Comparison of ENCODE assay signal across 7 mouse cellular contexts in the genomic region with DNA sequence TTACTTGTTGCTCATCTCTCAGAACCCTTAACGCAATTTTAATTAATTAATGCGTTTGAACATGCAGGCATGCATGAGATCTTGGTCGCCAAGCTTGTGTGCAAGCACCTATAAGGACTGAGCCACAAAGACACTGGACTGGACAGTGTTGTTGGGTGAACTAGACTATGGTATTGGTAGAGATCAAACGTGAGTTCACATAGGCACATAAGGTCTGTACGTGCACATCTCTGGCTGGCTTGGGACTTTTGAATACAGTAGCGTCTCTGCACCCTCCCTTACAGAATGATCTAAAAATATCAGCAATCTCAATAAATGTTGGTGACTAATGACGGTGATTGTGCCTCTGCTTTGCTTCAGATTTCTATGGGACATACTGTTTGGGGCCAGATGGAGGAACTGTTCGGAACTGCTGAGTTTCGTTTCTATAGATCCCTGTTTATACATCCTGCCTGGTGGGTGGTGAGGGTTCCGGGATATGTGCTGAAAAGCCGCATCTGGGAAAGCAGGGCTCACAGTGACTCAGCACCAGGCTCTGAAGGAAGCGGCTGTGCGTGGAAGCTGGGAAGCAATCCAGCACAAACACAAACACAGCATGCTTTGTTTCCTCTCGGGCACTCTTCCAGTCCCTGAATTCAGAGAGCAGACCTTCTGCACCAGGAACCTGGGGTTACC. TPM values are rescaled to one million over a fixed set of nuclear protein-coding genes. Genes with fewer than 3 reads are reported as not detected.
DNase-seq lines count a peak whose midpoint lies in the region; ATAC-seq lines count a peak whose summit lies in the region.

No protein-coding gene starts in this region.

- H3K4me3 ChIP-seq in embryonic facial prominence, embryonic 11.5 days (ENCODE audit: low read depth, low read length) = no peak overlapping the region
- H3K4me3 ChIP-seq in heart, embryonic 11.5 days (ENCODE audit: low read depth, low read length) = no peak overlapping the region
- no peak overlapping the region for H3K4me3 ChIP-seq in kidney, embryonic 14.5 days (ENCODE audit: low read length)
- no peak overlapping the region for H3K4me3 ChIP-seq in limb, embryonic 10.5 days
- no peak overlapping the region for H3K4me3 ChIP-seq in midbrain, embryonic 13.5 days (replicated peaks)

- H3K27me3 ChIP-seq in embryonic facial prominence, embryonic 11.5 days (ENCODE audit: control insufficient read depth, insufficient read depth, low read length) = no peaks in the 10 kb centered on the region
- H3K27me3 ChIP-seq in heart, embryonic 11.5 days (ENCODE audit: control insufficient read depth, insufficient read depth, low read length) = no peaks in the 10 kb centered on the region
- H3K27me3 ChIP-seq in kidney, embryonic 14.5 days (ENCODE audit: control insufficient read depth, insufficient read depth, low read length) = no peaks in the 10 kb centered on the region
- H3K27me3 ChIP-seq in limb, embryonic 10.5 days (ENCODE audit: low read depth, poor library complexity, severe bottlenecking) = 0 out of 2 replicates have a peak, but pooled peaks cover 5% of the 10 kb centered on the region
- no peaks in the 10 kb centered on the region for H3K27me3 ChIP-seq in midbrain, embryonic 13.5 days

- H3K4me2 ChIP-seq in embryonic facial prominence, embryonic 11.5 days (ENCODE audit: low read depth, low read length) = no peak overlapping the region
- H3K4me2 ChIP-seq in heart, embryonic 11.5 days = peak overlapping the region; percentile 9
- no peak overlapping the region for H3K4me2 ChIP-seq in kidney, embryonic 14.5 days (replicated peaks; ENCODE audit: low read depth, low read length)
- no peak overlapping the region for H3K4me2 ChIP-seq in midbrain, embryonic 13.5 days (replicated peaks)

- DNase-seq in brain, adult 2 months (ENCODE audit: low read depth, low spot score) = peak; percentile 98
- peak; percentile 49 for DNase-seq in embryonic facial prominence, embryonic 11.5 days (ENCODE audit: low spot score)
- DNase-seq in limb, embryonic 10.5 days (ENCODE audit: low spot score) = no peak
- peak; percentile 38 for DNase-seq in yolk sac, embryonic 10.5 days (ENCODE audit: low spot score)

- no peaks in the 10 kb centered on the region for H3K4me1 ChIP-seq in embryonic facial prominence, embryonic 11.5 days (ENCODE audit: control insufficient read depth, insufficient read depth, low read length)
- H3K4me1 ChIP-seq in heart, embryonic 11.5 days (ENCODE audit: control insufficient read depth, insufficient read depth, low read length) = peaks cover 7% of the 10 kb centered on the region
- H3K4me1 ChIP-seq in kidney, embryonic 14.5 days (ENCODE audit: control insufficient read depth, insufficient read depth, low read length) = peaks cover 6% of the 10 kb centered on the region; the same call in 1 of the 2 replicates
- peaks cover 28% of the 10 kb centered on the region for H3K4me1 ChIP-seq in limb, embryonic 10.5 days
- peaks cover 9% of the 10 kb centered on the region; the same call in 1 of the 2 replicates for H3K4me1 ChIP-seq in midbrain, embryonic 13.5 days (replicated peaks)

- no peaks in the 10 kb centered on the region for H3K36me3 ChIP-seq in embryonic facial prominence, embryonic 11.5 days (replicated peaks; ENCODE audit: control insufficient read depth, insufficient read depth, low read depth, low read length)
- no peaks in the 10 kb centered on the region for H3K36me3 ChIP-seq in heart, embryonic 11.5 days (ENCODE audit: control insufficient read depth, insufficient read depth, low read length)
- no peaks in the 10 kb centered on the region for H3K36me3 ChIP-seq in kidney, embryonic 14.5 days (ENCODE audit: control insufficient read depth, insufficient read depth, low read length)
- no peaks in the 10 kb centered on the region for H3K36me3 ChIP-seq in limb, embryonic 10.5 days
- H3K36me3 ChIP-seq in midbrain, embryonic 13.5 days = no peaks in the 10 kb centered on the region

- ATAC-seq in embryonic facial prominence, embryonic 11.5 days (replicated peaks; ENCODE audit: insufficient number of reproducible peaks, low FRiP score, low TSS enrichment, low read depth) = 0 out of 2 replicates have a peak, but pooled peaks have one; percentile 25
- peak; percentile 73 for ATAC-seq in heart, embryonic 11.5 days (replicated peaks; ENCODE audit: insufficient number of reproducible peaks, low FRiP score, low TSS enrichment)
- peak; percentile 87 for ATAC-seq in kidney, embryonic 14.5 days (ENCODE audit: low FRiP score, low TSS enrichment)
- ATAC-seq in midbrain, embryonic 13.5 days = peak; percentile 80

- H3K27ac ChIP-seq in embryonic facial prominence, embryonic 11.5 days (replicated peaks; ENCODE audit: low read depth, low read length) = no peak overlapping the region
- no peak overlapping the region for H3K27ac ChIP-seq in heart, embryonic 11.5 days (ENCODE audit: low read depth, low read length)
- H3K27ac ChIP-seq in kidney, embryonic 14.5 days (ENCODE audit: low read depth, low read length) = 0 out of 2 replicates have a peak overlapping the region, but pooled peaks have one; percentile 17
- 0 out of 2 replicates have a peak overlapping the region, but pooled peaks have one; percentile 9 for H3K27ac ChIP-seq in limb, embryonic 10.5 days
- H3K27ac ChIP-seq in midbrain, embryonic 13.5 days = no peak overlapping the region

- H3K9me3 ChIP-seq in embryonic facial prominence, embryonic 11.5 days (replicated peaks; ENCODE audit: control insufficient read depth, low read length) = no peaks in the 10 kb centered on the region
- H3K9me3 ChIP-seq in heart, embryonic 11.5 days (replicated peaks; ENCODE audit: control insufficient read depth, low read length) = no peaks in the 10 kb centered on the region
- H3K9me3 ChIP-seq in kidney, embryonic 14.5 days (ENCODE audit: control insufficient read depth, low read length) = no peaks in the 10 kb centered on the region
- H3K9me3 ChIP-seq in limb, embryonic 10.5 days (replicated peaks) = no peaks in the 10 kb centered on the region
- no peaks in the 10 kb centered on the region for H3K9me3 ChIP-seq in midbrain, embryonic 13.5 days

- 45% methylated on average over 14 of the region's 14 CpGs for WGBS in embryonic facial prominence, embryonic 11.5 days
- WGBS in heart, embryonic 11.5 days (ENCODE audit: insufficient replicate concordance) = 48% methylated on average over 14 of the region's 14 CpGs
- 45% methylated on average over 14 of the region's 14 CpGs for WGBS in kidney, embryonic 14.5 days
- 71% methylated on average over 14 of the region's 14 CpGs for WGBS in limb, embryonic 10.5 days
- WGBS in midbrain, embryonic 13.5 days = 62% methylated on average over 14 of the region's 14 CpGs

- H3K9ac ChIP-seq in embryonic facial prominence, embryonic 11.5 days (replicated peaks; ENCODE audit: low read length) = no peak overlapping the region
- no peak overlapping the region for H3K9ac ChIP-seq in heart, embryonic 11.5 days (ENCODE audit: low read depth, low read length)
- H3K9ac ChIP-seq in kidney, embryonic 14.5 days (ENCODE audit: low read depth, low read length) = no peak overlapping the region
- H3K9ac ChIP-seq in midbrain, embryonic 13.5 days (replicated peaks) = no peak overlapping the region

RNA-seq across cellular contexts. Expression of a gene that starts 28.4 kb away (rescaled TPM):
- 0.17 and 0.39 TPM in 2 replicates for polyA plus RNA-seq in embryonic facial prominence, embryonic 11.5 days (2014; fragmentation: Nextera tagmentation; extraction: Ambion mirVana)
- 0.10 and 0.21 TPM in 2 replicates for polyA plus RNA-seq in heart, embryonic 11.5 days (2014; fragmentation: Nextera tagmentation; extraction: Ambion mirVana)
- polyA plus RNA-seq in kidney, embryonic 14.5 days (2014; fragmentation: Nextera tagmentation; extraction: Ambion mirVana) = 0.26 TPM in 1 of 2 replicates, not detected in the other
- 0.09 TPM in 1 of 2 replicates, not detected in the other for polyA plus RNA-seq in limb, embryonic 10.5 days (2016; fragmentation: Nextera tagmentation; extraction: Ambion mirVana)
- polyA plus RNA-seq in midbrain, embryonic 13.5 days (2015; fragmentation: Nextera tagmentation; extraction: Ambion mirVana) = 2.2 and 2.5 TPM in 2 replicates

Comparison
In these comparisons a context has a peak if more than half of its experiments do, and no peak if none do; other contexts are left out.
1. ATAC-seq: peak in every context shown above with its lines; median percentile 87 in kidney, embryonic 14.5 days; 80 in midbrain, embryonic 13.5 days; 73 in heart, embryonic 11.5 days; 25 in embryonic facial prominence, embryonic 11.5 days.
2. H3K27ac ChIP-seq: peak in kidney, embryonic 14.5 days (single experiment) and limb, embryonic 10.5 days (single experiment); none in embryonic facial prominence, embryonic 11.5 days (single experiment), heart, embryonic 11.5 days (single experiment) and midbrain, embryonic 13.5 days (single experiment).